Mouse (Mus musculus) ovary, postnatal 10 days (tissue): ENCODE data around the gene Mllt11.
"Not testable (repeated sequence)": the region's sequence is repeated elsewhere in the genome, so short reads cannot be mapped to it uniquely, and the experiment has no call there.

ENCODE experiments used
- DNase-seq: peaks from one replicate; pipeline ENCODE4 v3.0.0; 2022; ENCODE audit warnings: low spot score

Mllt11 gene

GRCm38 (mm10) chr3:95217255-95218134 is 14.5 kb downstream of the Mllt11 start, which contains the start of gene Gabpb2:
Gene Gabpb2 (minus strand): TSS chr3:95217916.
- peak; percentile 91 for DNase-seq

- no peak for DNase-seq
These were observed 15.2 kb downstream of the Mllt11 start for GRCm38 (mm10) chr3:95216655-95217254.

DNA sequence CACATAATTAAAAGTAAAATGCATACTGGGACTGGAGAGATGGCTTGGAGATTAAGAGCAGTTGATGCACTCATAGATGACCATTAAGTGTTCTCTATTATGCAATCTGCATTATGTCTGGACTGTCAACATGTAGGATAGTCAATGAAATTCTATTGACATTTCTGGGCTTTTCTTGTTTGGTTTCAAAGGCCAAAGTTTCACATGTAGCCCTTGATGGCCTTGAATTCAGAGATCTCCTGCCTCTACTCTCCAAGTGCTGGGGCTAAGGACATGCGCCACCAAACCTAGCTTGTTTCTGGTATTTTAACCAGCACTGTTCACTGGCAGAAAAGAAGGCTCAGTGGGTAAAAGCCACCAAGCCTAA is 18.4 kb downstream of the Mllt11 start:
- no peak for DNase-seq

DNA sequence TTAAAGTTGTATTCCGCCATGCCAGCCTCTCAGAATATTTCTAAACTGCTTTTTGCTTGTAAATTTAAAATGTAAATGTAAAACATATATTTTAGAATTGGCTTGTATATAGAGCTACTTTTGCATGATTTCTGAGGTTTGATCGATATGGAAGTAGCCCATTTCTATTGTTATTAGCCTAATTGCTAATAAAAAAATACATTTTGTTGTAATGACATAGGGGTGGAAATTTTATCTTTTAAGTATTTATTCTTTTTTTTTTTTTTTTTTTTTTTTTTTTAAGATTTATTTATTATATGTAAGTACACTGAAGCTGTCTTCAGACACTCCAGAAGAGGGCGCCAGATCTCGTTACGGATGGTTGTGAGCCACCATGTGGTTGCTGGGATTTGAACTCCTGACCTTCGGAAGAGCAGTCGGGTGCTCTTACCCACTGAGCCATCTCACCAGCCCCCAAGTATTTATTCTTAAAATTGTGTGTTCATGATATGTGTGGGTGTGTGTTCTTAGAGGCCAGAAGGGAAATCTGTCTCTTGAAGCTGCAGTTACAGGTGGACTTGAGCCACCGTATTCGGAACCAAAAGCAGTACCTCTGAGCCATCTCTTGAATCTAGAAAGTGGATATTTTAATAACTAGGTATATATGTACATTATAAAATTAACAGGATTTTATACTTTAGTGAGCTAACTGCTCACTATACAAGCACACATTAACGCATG is 18.9 kb downstream of the Mllt11 start:
- DNase-seq: not testable (repeated sequence)

DNA sequence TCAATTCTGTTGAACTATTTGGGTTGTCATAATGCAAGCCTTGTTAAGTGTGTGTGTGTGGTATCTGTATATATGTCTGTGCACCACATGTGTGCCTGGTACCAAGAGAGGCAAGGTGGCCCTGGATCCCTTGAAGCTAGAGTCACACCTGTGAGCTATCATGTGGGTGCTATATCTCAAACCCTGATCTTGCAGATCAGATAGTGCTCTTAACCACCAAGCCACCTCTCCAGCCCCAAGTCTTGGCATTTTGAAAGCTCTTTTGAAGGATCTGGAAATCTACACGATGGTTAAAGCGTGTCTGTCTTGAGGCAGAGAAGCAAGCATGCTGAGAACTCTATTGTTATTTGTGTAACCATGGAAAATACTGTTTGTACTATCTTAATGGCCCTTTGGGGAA is 21.4 kb downstream of the Mllt11 start:
- DNase-seq: no peak

DNA sequence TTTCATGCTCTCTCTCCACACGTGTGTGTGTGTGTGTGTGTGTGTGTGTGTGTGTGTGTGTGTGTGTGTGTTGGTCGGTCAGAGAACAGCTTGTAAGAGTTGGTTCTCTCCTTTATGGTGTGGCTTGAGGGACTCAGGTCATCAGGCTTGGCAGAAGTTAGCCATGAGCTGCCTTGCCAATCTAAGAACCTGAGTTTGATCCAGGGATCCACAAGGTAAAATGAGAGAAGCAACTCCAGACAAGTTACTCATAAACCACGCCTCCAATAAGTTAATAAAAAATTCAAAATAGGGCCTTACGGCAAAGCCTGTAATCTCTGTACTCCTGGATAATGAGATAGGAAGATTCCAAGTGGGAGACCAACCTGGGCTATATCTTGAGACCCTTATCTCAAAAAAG is 23.7 kb downstream of the Mllt11 start:
- no peak for DNase-seq

GRCm38 (mm10) chr3:95203880-95204279 is 28.1 kb downstream of the Mllt11 start:
- DNase-seq: no peak

DNA sequence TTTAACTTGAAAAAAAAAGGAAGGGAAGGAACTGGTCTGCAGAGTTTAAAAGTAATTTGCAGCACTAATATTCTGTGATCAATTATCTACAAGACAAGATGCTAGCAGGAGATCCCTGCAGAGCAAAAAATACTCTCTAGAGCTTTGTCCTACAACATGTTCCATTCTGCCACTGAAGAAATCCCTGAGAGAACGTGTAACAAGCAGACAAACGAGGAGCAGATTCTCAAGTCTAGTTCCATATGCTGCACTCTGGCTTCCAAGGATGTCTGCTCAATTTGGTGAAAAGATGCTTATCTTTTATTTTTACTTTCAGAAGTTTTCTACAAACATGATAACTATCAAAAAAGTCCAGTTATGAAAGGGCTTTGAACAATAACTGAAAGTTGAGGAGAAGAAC is 31.4 kb downstream of the Mllt11 start:
- no peak for DNase-seq

- DNase-seq: no peak
These were observed 31.8 kb downstream of the Mllt11 start for GRCm38 (mm10) chr3:95200132-95200531.

- DNase-seq: no peak
These were observed 32.9 kb downstream of the Mllt11 start for GRCm38 (mm10) chr3:95199101-95199500.

GRCm38 (mm10) chr3:95195772-95196171 is 36.2 kb downstream of the Mllt11 start:
- no peak for DNase-seq

DNA sequence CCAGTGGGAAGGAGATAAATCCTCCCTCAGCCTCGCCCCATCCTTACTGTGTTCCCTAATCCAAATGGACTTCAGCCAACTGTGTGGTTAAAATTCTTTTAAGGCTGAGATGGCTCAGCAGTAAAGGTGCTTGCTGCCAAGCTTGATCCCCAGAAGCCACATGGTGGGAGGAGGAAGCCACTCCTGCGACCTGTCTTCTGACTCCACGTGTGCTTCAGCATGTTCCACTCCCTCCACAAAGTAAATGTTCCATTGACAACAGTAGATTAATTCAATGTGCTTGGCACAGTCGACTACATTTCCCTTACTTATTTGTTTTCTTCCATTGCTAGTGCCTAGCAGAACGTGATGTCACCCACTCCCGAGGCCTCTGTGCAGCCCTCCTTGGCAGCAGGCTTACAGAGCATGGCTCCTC is 37.2 kb downstream of the Mllt11 start:
- DNase-seq: no peak

- no peak for DNase-seq
These were observed 45.1 kb downstream of the Mllt11 start for GRCm38 (mm10) chr3:95186888-95187287.

GRCm38 (mm10) chr3:95186100-95186499 is 45.9 kb downstream of the Mllt11 start:
- DNase-seq: no peak

- DNase-seq: no peak
These were observed 47.0 kb downstream of the Mllt11 start for GRCm38 (mm10) chr3:95184796-95185577.

- DNase-seq: no peak
These were observed 50.1 kb downstream of the Mllt11 start for GRCm38 (mm10) chr3:95181841-95182240.

- DNase-seq: no peak
These were observed 52.1 kb downstream of the Mllt11 start for GRCm38 (mm10) chr3:95179890-95180289.

GRCm38 (mm10) chr3:95178948-95179347 is 53.0 kb downstream of the Mllt11 start:
- DNase-seq: no peak

DNA sequence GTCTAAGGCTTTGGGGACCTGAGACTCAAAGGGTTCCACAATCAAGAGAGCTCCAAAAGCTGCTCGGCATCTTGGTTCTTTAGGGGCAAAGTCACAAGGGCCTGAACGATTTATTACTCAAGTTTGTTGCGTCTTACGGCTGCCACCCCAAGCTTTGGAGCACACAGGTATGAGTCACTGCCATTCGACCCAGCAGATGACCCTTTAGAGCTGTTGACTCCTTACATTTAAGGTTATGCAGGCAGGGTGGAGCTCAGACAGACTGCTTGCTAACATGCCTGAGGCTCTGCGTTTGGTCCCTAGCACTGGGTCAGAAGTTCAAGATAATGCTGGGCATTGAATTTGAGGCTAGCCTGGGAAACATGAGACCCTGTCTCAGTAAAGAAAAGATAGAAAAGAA is 54.4 kb downstream of the Mllt11 start:
- no peak for DNase-seq

DNA sequence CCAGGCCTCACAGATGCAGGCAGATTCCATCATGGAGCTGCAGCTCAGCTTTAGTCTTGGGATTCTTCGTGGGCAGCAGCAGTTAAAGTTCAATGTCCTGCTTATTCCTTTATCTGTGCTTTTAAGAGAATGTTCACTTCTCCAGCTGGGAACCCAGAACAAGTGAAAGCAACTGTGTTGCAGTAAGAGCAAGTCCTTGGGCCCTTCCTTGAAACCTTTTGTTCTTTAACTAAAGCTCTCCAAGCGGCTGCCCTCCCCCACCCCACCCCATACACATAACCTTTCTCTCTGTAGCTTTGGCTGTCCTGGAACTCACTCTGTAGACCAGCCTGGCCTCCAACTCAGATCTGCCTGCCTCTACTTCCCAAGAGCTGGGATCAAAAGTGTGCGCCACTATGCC is 55.5 kb downstream of the Mllt11 start:
- DNase-seq: no peak

- peak; percentile 72 for DNase-seq
These were observed 57.9 kb downstream of the Mllt11 start for GRCm38 (mm10) chr3:95174011-95174592.
